Mouse (Mus musculus) myocyte (in vitro differentiated cells): Measurements from ENCODE around the gene Ugt1a9.

Source experiments
- MAX ChIP-seq: IDR thresholded peaks from one replicate; pipeline ENCODE4 v1.6.1; 2011; ENCODE audit warnings: low read depth, mild to moderate bottlenecking, control low read depth
- MYOD1 ChIP-seq, 3 experiments: IDR thresholded peaks; one replicate each; pipeline ENCODE4 v1.6.1; 2011; ENCODE audit warnings: control low read depth in 2 of 3, low read depth in 2 of 3, mild to moderate bottlenecking in 2 of 3, moderate library complexity in 1 of 3; ENCODE audit not compliant: insufficient read length in 2 of 3, control insufficient read depth in 1 of 3
- POLR2A ChIP-seq: IDR thresholded peaks from one replicate; pipeline ENCODE4 v1.6.1; 2011; ENCODE audit warnings: low read depth, mild to moderate bottlenecking, control low read depth, moderate library complexity; ENCODE audit not compliant: insufficient read length
- TCF12 ChIP-seq: IDR thresholded peaks from one replicate; pipeline ENCODE4 v1.6.1; 2011; ENCODE audit warnings: mild to moderate bottlenecking, control low read depth; ENCODE audit not compliant: poor library complexity, insufficient read depth, severe bottlenecking
- USF1 ChIP-seq: IDR thresholded peaks from one replicate; pipeline ENCODE4 v1.6.1; 2011; ENCODE audit warnings: low read depth, mild to moderate bottlenecking, control low read depth, moderate library complexity

DNA sequence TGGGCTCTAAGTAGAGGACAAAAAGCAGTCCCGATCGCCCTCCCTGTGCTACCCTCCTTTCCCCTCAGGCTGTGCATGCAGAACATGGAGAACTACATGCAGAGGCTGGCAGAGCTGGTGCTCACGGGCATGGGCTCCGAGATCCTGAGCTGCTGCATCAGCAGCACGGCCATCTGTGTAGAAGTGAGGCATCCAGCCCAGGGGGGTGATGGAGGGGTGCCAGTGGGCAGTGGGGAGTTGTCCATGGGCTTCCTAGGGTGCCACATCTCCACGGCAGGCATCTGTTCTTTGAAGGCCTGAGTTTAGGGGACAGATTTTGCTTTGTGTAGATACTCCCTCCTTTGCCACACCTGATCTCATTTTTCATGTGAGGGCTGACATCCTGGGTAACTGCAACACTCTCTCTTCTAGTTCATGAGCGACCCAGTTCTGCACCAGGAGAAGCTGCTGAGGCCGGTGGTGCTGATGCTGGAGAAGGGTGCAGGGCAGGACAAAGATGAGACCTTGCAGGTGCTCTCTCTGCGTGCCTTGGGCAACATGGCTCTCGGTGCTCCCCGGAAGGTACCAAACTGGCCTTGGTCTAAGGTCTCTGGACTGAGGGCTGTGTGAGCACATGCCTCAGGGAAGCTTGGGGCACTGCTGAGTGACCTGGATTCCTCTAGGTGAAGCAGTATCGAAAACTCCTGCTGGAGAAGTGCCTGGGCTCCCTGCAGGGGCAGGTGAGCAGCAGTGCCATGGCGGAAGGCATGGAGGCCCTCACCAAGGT is 185.6 kb downstream of the Ugt1a9 start:
- TF ChIP-seq MYOD1 (IDR thresholded peaks at IDR 0.05; ENCODE audit: control insufficient read depth in 1 of 3, insufficient read length in 2 of 3, low read depth in 2 of 3) (no peak), USF1 (no peak), MAX (no peak), POLR2A (no peak), TCF12 (no peak)
